Mouse (Mus musculus) C2C12 (cell line): Measurements from ENCODE around the gene Tnks1bp1. TPM values are rescaled to one million over a fixed set of nuclear protein-coding genes. Genes with fewer than 3 reads are reported as not detected.

Source experiments
- H3K27me3 ChIP-seq: one replicate; pipeline ENCODE4 v1.6.1; 2011; ENCODE audit not compliant: control insufficient read depth, insufficient read depth, insufficient read length
- H3K36me3 ChIP-seq: one replicate; pipeline ENCODE4 v1.6.1; 2011; ENCODE audit not compliant: control insufficient read depth, insufficient read depth
- H3K4me3 ChIP-seq: one replicate; pipeline ENCODE4 v1.5.1; 2011; ENCODE audit warnings: mild to moderate bottlenecking, control low read depth; ENCODE audit not compliant: poor library complexity, insufficient read depth, severe bottlenecking
- H3K79me2 ChIP-seq: one replicate; pipeline ENCODE4 v1.6.1; 2011; ENCODE audit not compliant: control insufficient read depth, insufficient read depth
- H3K79me3 ChIP-seq: one replicate; pipeline ENCODE4 v1.6.1; 2011; ENCODE audit warnings: low read depth, control low read depth
- H3ac ChIP-seq: one replicate; pipeline ENCODE3; 2011; ENCODE audit warnings: low read depth; ENCODE audit not compliant: control insufficient read depth, insufficient read length
- CEBPB ChIP-seq: IDR thresholded peaks from one replicate; pipeline ENCODE4 v1.6.1; 2011; ENCODE audit warnings: low read depth, mild to moderate bottlenecking, control low read depth, moderate library complexity
- CTCF ChIP-seq: IDR thresholded peaks from one replicate; pipeline ENCODE4 v1.5.1; 2011; ENCODE audit not compliant: control insufficient read depth, insufficient read depth, insufficient read length
- FOSL1 ChIP-seq: IDR thresholded peaks from one replicate; pipeline ENCODE4 v1.8.0; 2011; ENCODE audit warnings: mild to moderate bottlenecking, low read length; ENCODE audit not compliant: poor library complexity, insufficient read depth, severe bottlenecking
- MAX ChIP-seq: IDR thresholded peaks from one replicate; pipeline ENCODE4 v1.6.1; 2011; ENCODE audit warnings: mild to moderate bottlenecking, control low read depth
- MYOD1 ChIP-seq: IDR thresholded peaks from one replicate; pipeline ENCODE4 v1.6.1; 2011; ENCODE audit warnings: low read depth; ENCODE audit not compliant: control insufficient read depth, insufficient read length
- MYOG ChIP-seq: IDR thresholded peaks from one replicate; pipeline ENCODE4 v1.6.1; 2011; ENCODE audit not compliant: control insufficient read depth, insufficient read length; ENCODE audit errors: extremely low read depth
- USF1 ChIP-seq: IDR thresholded peaks from one replicate; pipeline ENCODE4 v1.6.1; 2011; ENCODE audit warnings: low read depth, mild to moderate bottlenecking, control low read depth, moderate library complexity
- polyA plus RNA-seq: library from polyadenylated mRNA; unstranded; fragments of >200 nt; fragmentation: generic; extraction: Trizol; gene quantifications from one replicate; pipeline ENCODE4 v1.2.1, GENCODE M21; 2012; ENCODE audit warnings: missing spikeins

Tnks1bp1 gene
- polyA plus RNA-seq, 1 experiment, result 58.6 TPM

GRCm38 (mm10) chr2:85007729-85008128, 40.1 kb upstream of the Tnks1bp1 start:
- H3K79me2 ChIP-seq, result no peaks in the 10 kb centered on the region
- no peak for TF ChIP-seq MYOD1
- TF ChIP-seq CTCF, result no peak
- no peak for TF ChIP-seq FOSL1
- TF ChIP-seq USF1, result no peak
- no peak for TF ChIP-seq CEBPB
- TF ChIP-seq MAX, result no peak
- no peak for TF ChIP-seq MYOG
- no peaks in the 10 kb centered on the region for H3K36me3 ChIP-seq
- no peaks in the 10 kb centered on the region for H3K79me3 ChIP-seq
- H3K27me3 ChIP-seq, result no peaks in the 10 kb centered on the region
- H3K4me3 ChIP-seq, result no peak overlapping the region
- H3ac ChIP-seq, result no peak overlapping the region

GRCm38 (mm10) chr2:85009212-85009611, 38.6 kb upstream of the Tnks1bp1 start:
- TF ChIP-seq MYOG (no peak), CEBPB (no peak), CTCF (no peak), FOSL1 (no peak), MAX (no peak), USF1 (no peak), MYOD1 (no peak)

GRCm38 (mm10) chr2:85011906-85012604, 35.8 kb upstream of the Tnks1bp1 start:
- Histone ChIP-seq H3K4me3 (no peak overlapping the region), H3K27me3 (no peaks in the 10 kb centered on the region), H3K79me3 (no peaks in the 10 kb centered on the region), H3K36me3 (no peaks in the 10 kb centered on the region), H3ac (no peak overlapping the region), H3K79me2 (no peaks in the 10 kb centered on the region)
- TF ChIP-seq USF1 (peak; percentile 11), CEBPB (no peak)

More at GRCm38 (mm10) chr2:85009212-85009611, 38.6 kb upstream of the Tnks1bp1 start:
- no peak overlapping the region for H3ac ChIP-seq
- no peaks in the 10 kb centered on the region for H3K79me2 ChIP-seq
- H3K4me3 ChIP-seq, result no peak overlapping the region
- H3K79me3 ChIP-seq, result no peaks in the 10 kb centered on the region
- no peaks in the 10 kb centered on the region for H3K36me3 ChIP-seq
- H3K27me3 ChIP-seq, result no peaks in the 10 kb centered on the region

GRCm38 (mm10) chr2:85012679-85013078, 35.1 kb upstream of the Tnks1bp1 start:
- no peak for TF ChIP-seq MYOG
- TF ChIP-seq CEBPB, result no peak
- TF ChIP-seq MAX, result no peak
- TF ChIP-seq FOSL1, result no peak
- TF ChIP-seq MYOD1, result no peak
- no peak for TF ChIP-seq CTCF
- TF ChIP-seq USF1, result no peak
- H3K27me3 ChIP-seq, result no peaks in the 10 kb centered on the region
- H3K4me3 ChIP-seq, result no peak overlapping the region
- H3K79me2 ChIP-seq, result no peaks in the 10 kb centered on the region
- H3K36me3 ChIP-seq, result no peaks in the 10 kb centered on the region
- no peak overlapping the region for H3ac ChIP-seq
- H3K79me3 ChIP-seq, result no peaks in the 10 kb centered on the region

GRCm38 (mm10) chr2:85013826-85014587, 33.8 kb upstream of the Tnks1bp1 start:
- Histone ChIP-seq H3ac (no peak overlapping the region), H3K36me3 (no peaks in the 10 kb centered on the region), H3K79me2 (no peaks in the 10 kb centered on the region), H3K79me3 (no peaks in the 10 kb centered on the region), H3K4me3 (no peak overlapping the region), H3K27me3 (no peaks in the 10 kb centered on the region)
- TF ChIP-seq MYOD1, result no peak
- TF ChIP-seq MYOG, result no peak
- no peak for TF ChIP-seq FOSL1
- no peak for TF ChIP-seq CEBPB
- no peak for TF ChIP-seq MAX
- TF ChIP-seq USF1, result no peak
- TF ChIP-seq CTCF, result no peak

GRCm38 (mm10) chr2:85014588-85014982, 33.2 kb upstream of the Tnks1bp1 start:
- Histone ChIP-seq H3K4me3 (no peak overlapping the region), H3K79me3 (no peaks in the 10 kb centered on the region)
- TF ChIP-seq USF1 (no peak), FOSL1 (no peak), CTCF (no peak), MYOG (no peak), MAX (no peak)

More at GRCm38 (mm10) chr2:85014588-85014982, 33.2 kb upstream of the Tnks1bp1 start:
- no peaks in the 10 kb centered on the region for H3K36me3 ChIP-seq
- H3K27me3 ChIP-seq, result no peaks in the 10 kb centered on the region
- H3K79me2 ChIP-seq, result no peaks in the 10 kb centered on the region
- H3ac ChIP-seq, result no peak overlapping the region
